Mouse (Mus musculus): ENCODE results near the gene Zfp503.

Zfp503 gene

GRCm38 (mm10) chr14:21966276-21966675 is 23.1 kb downstream of the Zfp503 start:
- DNase-seq, result no peak

GRCm38 (mm10) chr14:21962381-21963050 is 26.9 kb downstream of the Zfp503 start:
- DNase-seq, result no peak

- DNase-seq, result no peak
Measured at GRCm38 (mm10) chr14:21959243-21959642, 30.2 kb downstream of the Zfp503 start.

- no peak for DNase-seq
Measured at GRCm38 (mm10) chr14:21958643-21959042, 30.8 kb downstream of the Zfp503 start.

- no peak for DNase-seq
Measured at GRCm38 (mm10) chr14:21952541-21952940, 36.9 kb downstream of the Zfp503 start.

- DNase-seq, result no peak
Measured at GRCm38 (mm10) chr14:21951896-21952523, 37.4 kb downstream of the Zfp503 start.

GRCm38 (mm10) chr14:21944946-21945345 is 44.5 kb downstream of the Zfp503 start:
- no peak for DNase-seq

GRCm38 (mm10) chr14:21941581-21941980 is 47.8 kb downstream of the Zfp503 start:
- DNase-seq, result no peak

GRCm38 (mm10) chr14:21937116-21937515 is 52.3 kb downstream of the Zfp503 start:
- no peak for DNase-seq

- no peak for DNase-seq
Measured at GRCm38 (mm10) chr14:21936102-21936630, 53.2 kb downstream of the Zfp503 start.
